Mouse (Mus musculus) neural tube, embryonic 11.5 days (tissue): ENCODE results near the gene Rhot2. TPM values are rescaled to one million over a fixed set of nuclear protein-coding genes. Genes with fewer than 3 reads are reported as not detected.
A peak's percentile ranks its signal among the peaks of the same experiment; 100 is the strongest.
"Not testable (repeated sequence)": the region's sequence is repeated elsewhere in the genome, so short reads cannot be mapped to it uniquely, and the experiment has no call there.

Experiments used
- ATAC-seq: fragments of 200-750 bp; cut with Nextera tagmentation; 2 replicates; pipeline ENCODE4 v1.8.0; 2017; ENCODE audit warnings: moderate number of reproducible peaks, mild to moderate bottlenecking, moderate TSS enrichment, moderate library complexity; ENCODE audit not compliant: insufficient read depth, low FRiP score, low TSS enrichment
- DNase-seq: peaks from one replicate; pipeline ENCODE4 v3.0.0-alpha.2; 2015; ENCODE audit warnings: low spot score
- H3K27ac ChIP-seq: fragments of 300-500 bp; sonication (generic); 2 replicates; pipeline ENCODE4 v1.5.1; 2014; ENCODE audit warnings: low read depth, mild to moderate bottlenecking, low read length
- H3K27me3 ChIP-seq: fragments of 300-500 bp; sonication (generic); 2 replicates; pipeline ENCODE4 v1.6.1; 2014; ENCODE audit warnings: mild to moderate bottlenecking, low read length, mixed read lengths; ENCODE audit not compliant: control insufficient read depth, insufficient read depth
- H3K36me3 ChIP-seq: fragments of 300-500 bp; sonication (generic); 2 replicates; pipeline ENCODE4 v1.6.1; 2014; ENCODE audit warnings: mild to moderate bottlenecking, low read length, moderate library complexity, mixed read lengths; ENCODE audit not compliant: control insufficient read depth, insufficient read depth
- H3K4me1 ChIP-seq: fragments of 300-500 bp; sonication (generic); 2 replicates; pipeline ENCODE4 v1.6.1; 2014; ENCODE audit warnings: low read length, mixed read lengths; ENCODE audit not compliant: control insufficient read depth, insufficient read depth
- H3K4me2 ChIP-seq: fragments of 300-500 bp; sonication (generic); 2 replicates; pipeline ENCODE4 v1.6.1; 2014; ENCODE audit warnings: low read depth, mild to moderate bottlenecking, moderate library complexity
- H3K4me3 ChIP-seq: fragments of 300-500 bp; sonication (generic); 2 replicates; pipeline ENCODE4 v1.5.1; 2014; ENCODE audit warnings: low read depth, low read length
- H3K9ac ChIP-seq: fragments of 300-500 bp; sonication (generic); 2 replicates; pipeline ENCODE4 v1.6.1; 2014; ENCODE audit warnings: mild to moderate bottlenecking, low read length
- H3K9me3 ChIP-seq: fragments of 300-500 bp; sonication (generic); 2 replicates; pipeline ENCODE4 v1.6.1; 2016; ENCODE audit warnings: low read length; ENCODE audit not compliant: control insufficient read depth
- WGBS: fragments of 180-500 bp; shearing (Covaris S2); extraction: QIAGEN DNeasy Blood & Tissue Kit; methylation state at CpG from one replicate; pipeline ENCODE4 v1.1.7; 2014; 5-methylcytosine and 5-hydroxymethylcytosine counted together
- polyA plus RNA-seq: library from polyadenylated mRNA; unstranded; fragments of >200 nt; fragmentation: Nextera tagmentation; extraction: Ambion mirVana; gene quantifications from 2 replicates; pipeline ENCODE4 v1.2.1, GENCODE M21; 2014

Rhot2 gene
- polyA plus RNA-seq, 1 experiment from 2014 or later: 8.6 TPM

- not testable (repeated sequence) for H3K36me3 ChIP-seq, H3K9ac ChIP-seq, H3K4me2 ChIP-seq, H3K27me3 ChIP-seq, DNase-seq, H3K9me3 ChIP-seq, H3K27ac ChIP-seq, ATAC-seq, H3K4me3 ChIP-seq
- H3K4me1 ChIP-seq: peaks cover 21% of the 10 kb centered on the region
- WGBS: 31% methylated on average over 2 of the region's 2 CpGs
Observed at GRCm38 (mm10) chr17:25807452-25807851, 37.2 kb downstream of the Rhot2 start.

DNA sequence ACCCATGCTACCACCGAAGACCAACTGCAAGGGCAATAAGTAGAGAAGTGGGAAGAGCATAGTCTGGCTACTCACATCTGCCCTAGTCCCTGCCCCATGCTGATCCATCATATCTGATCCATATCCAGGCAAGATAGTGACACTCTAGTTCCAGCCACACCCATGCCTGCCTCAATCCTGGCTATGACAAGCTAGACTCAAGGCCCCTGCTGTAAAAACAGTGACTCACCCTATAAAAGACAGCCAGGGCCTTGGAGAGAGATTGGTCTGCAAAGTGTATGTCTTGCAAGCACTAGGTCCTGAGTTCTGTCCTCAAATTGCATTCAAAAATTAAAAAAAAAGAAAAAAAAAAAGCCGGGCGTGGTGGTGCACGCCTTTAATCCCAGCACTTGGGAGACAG lies 38.1 kb downstream of the Rhot2 start:
- Histone ChIP-seq H3K4me1 (peaks cover 22% of the 10 kb centered on the region), H3K9me3 (no peaks in the 10 kb centered on the region), H3K4me2 (no peak overlapping the region), H3K27ac (no peak overlapping the region), H3K4me3 (no peak overlapping the region), H3K27me3 (no peaks in the 10 kb centered on the region), H3K36me3 (no peaks in the 10 kb centered on the region), H3K9ac (no peak overlapping the region)
- ATAC-seq: no peak
- WGBS: 73% methylated on average over 4 of the region's 4 CpGs
- DNase-seq: no peak

DNA sequence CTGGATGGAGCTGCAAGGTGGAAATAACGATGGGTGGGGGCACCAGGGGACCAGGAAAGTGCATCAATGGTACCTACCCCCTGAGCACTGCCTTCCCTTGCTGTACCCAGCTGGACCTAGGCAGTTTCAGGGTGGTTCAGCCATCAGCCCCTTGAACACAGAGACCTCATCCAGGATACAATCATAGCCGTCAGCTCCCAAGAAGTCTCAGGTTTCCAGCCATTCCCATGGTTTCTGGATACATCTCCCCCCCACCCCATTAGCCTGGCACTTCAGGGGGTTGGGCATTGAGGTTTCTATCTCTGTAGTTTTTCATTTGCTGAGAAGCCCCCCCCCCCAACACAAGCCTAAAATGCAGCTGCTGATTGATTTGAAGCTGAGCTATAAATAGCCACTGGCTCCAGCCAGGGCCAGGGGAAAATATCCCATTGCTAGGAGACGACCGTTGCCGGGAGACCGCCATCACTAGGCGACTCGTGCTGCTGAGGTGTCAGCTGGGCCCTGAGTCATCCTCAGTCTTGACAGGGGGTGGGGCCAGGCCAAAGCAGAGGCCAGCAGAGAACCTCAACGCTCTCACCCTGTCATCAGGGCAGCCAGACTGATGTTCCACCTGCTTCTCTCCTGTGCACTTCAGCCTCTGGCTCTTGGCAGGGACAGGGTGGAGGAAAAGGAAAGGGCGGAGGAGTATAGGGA lies 41.7 kb downstream of the Rhot2 start:
- peak overlapping the region; percentile 3; the same call in 1 of the 2 replicates for H3K9ac ChIP-seq
- H3K4me3 ChIP-seq: no peak overlapping the region

GRCm38 (mm10) chr17:25801029-25801428 lies 43.6 kb downstream of the Rhot2 start:
- H3K36me3 ChIP-seq: no peaks in the 10 kb centered on the region
- ATAC-seq (no peak), DNase-seq (peak; percentile 74)
- no peak overlapping the region for H3K4me2 ChIP-seq
- H3K4me3 ChIP-seq: no peak overlapping the region
- H3K27ac ChIP-seq: no peak overlapping the region
- H3K9ac ChIP-seq: no peak overlapping the region
- no peaks in the 10 kb centered on the region for H3K9me3 ChIP-seq
- WGBS: 8% methylated on average over 6 of the region's 6 CpGs
- H3K4me1 ChIP-seq: peaks cover 19% of the 10 kb centered on the region
- H3K27me3 ChIP-seq: no peaks in the 10 kb centered on the region

More for the DNA sequence above, 41.7 kb downstream of the Rhot2 start:
- Histone ChIP-seq H3K9me3 (no peaks in the 10 kb centered on the region), H3K27ac (peak overlapping the region; percentile 76), H3K27me3 (no peaks in the 10 kb centered on the region), H3K4me2 (peak overlapping the region; percentile 14), H3K4me1 (peaks cover 11% of the 10 kb centered on the region), H3K36me3 (no peaks in the 10 kb centered on the region)
- ATAC-seq (peak; percentile 89), DNase-seq (peak; percentile 90)
- WGBS: 12% methylated on average over 10 of the region's 10 CpGs

DNA sequence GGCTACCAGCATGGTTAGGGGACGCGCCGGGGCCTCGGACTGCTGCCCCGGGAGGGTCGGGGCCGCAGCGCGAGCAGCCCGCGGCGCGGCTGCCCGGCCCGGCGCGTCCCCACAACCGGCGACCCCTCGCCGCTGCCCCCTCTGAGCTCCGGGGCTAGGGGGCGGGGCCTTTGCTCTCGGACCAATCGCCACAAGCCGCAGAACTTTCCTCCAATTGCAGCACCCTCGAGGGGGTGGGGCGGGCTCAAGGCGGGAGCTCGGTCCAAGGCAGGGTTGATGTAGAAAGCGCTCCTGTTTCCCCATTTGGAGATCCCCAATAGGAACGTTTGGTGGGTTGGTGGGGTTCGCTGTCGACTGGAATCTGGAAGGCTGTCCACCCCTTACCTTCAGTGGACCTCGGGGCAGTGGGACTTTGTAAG lies 47.7 kb downstream of the Rhot2 start, which contains the start of gene Metrn:
Gene Metrn, minus strand, starts transcription at position 186 of the 419 bp plus-strand sequence.
- H3K4me3 ChIP-seq: peak within 1 kb of the TSS; percentile 83
- peak within 1 kb of the TSS; percentile 84 for H3K9ac ChIP-seq
- peak within 1 kb of the TSS; percentile 88 for H3K27ac ChIP-seq
- no peaks in the 10 kb centered on the region for H3K9me3 ChIP-seq
- H3K4me2 ChIP-seq: peak within 1 kb of the TSS; percentile 96
- H3K4me1 ChIP-seq: peaks cover 41% of the 10 kb centered on the region
- no peaks in the 10 kb centered on the region for H3K27me3 ChIP-seq
- DNase-seq (peak; percentile 92), ATAC-seq (peak; percentile 64)
- WGBS: under 1% methylated on average over 34 of the region's 35 CpGs
- H3K36me3 ChIP-seq: 0 out of 2 replicates have a peak, but pooled peaks cover 2% of the 10 kb centered on the region

DNA sequence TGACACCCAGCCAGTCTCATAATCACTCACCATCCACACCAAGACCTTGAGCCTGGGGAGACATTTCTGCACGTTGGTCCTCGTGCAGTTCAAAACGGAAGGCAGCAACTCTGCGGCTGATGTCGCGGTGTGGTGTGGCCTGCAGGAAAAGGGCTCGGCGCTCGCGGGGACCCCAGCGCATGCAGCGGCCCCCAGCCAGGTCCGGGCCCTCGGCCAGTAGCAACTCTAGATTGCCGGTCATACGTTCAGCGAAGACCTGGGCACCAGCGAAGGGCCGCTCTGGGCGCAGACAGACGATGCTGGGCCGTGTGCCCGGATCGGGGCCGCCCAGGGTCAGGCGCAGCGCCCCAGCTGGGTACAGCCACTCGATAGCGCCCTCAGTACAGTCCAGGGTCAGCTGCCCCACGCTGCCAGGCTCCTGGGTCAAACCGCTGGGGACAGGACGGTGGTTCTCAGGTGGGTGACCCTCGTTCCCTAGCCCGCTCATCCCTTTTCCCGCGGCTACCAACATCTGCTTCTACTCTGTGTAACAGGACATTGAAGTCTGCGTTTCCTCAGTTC lies 48.4 kb downstream of the Rhot2 start:
- under 1% methylated on average over 37 of the region's 37 CpGs for WGBS
- H3K36me3 ChIP-seq: 0 out of 2 replicates have a peak, but pooled peaks cover 2% of the 10 kb centered on the region
- peak overlapping the region; percentile 84 for H3K9ac ChIP-seq
- ATAC-seq: no peak
- peak overlapping the region; percentile 88 for H3K27ac ChIP-seq
- no peaks in the 10 kb centered on the region for H3K27me3 ChIP-seq
- no peaks in the 10 kb centered on the region for H3K9me3 ChIP-seq
- DNase-seq: no peak
- H3K4me2 ChIP-seq: peak overlapping the region; percentile 96
- peak overlapping the region; percentile 83 for H3K4me3 ChIP-seq
- H3K4me1 ChIP-seq: peaks cover 43% of the 10 kb centered on the region

- 0 out of 2 replicates have a peak, but pooled peaks cover 2% of the 10 kb centered on the region for H3K36me3 ChIP-seq
- H3K4me3 ChIP-seq: peak within 1 kb of the TSS; percentile 83
- H3K9ac ChIP-seq: peak within 1 kb of the TSS; percentile 84
- peak within 1 kb of the TSS; percentile 88 for H3K27ac ChIP-seq
- H3K4me2 ChIP-seq: peak within 1 kb of the TSS; percentile 96
- no peaks in the 10 kb centered on the region for H3K9me3 ChIP-seq
- DNase-seq (peak; percentile 79), ATAC-seq (0 out of 2 replicates have a peak, but pooled peaks have one; percentile 35)
- WGBS: 0% methylated on average over 6 of the region's 6 CpGs
- H3K27me3 ChIP-seq: no peaks in the 10 kb centered on the region
- H3K4me1 ChIP-seq: peaks cover 45% of the 10 kb centered on the region
Observed at GRCm38 (mm10) chr17:25795609-25796092, 49.0 kb downstream of the Rhot2 start, which contains the start of gene AC134908.4. Gene AC134908.4 (minus strand): TSS chr17:25795659.

DNA sequence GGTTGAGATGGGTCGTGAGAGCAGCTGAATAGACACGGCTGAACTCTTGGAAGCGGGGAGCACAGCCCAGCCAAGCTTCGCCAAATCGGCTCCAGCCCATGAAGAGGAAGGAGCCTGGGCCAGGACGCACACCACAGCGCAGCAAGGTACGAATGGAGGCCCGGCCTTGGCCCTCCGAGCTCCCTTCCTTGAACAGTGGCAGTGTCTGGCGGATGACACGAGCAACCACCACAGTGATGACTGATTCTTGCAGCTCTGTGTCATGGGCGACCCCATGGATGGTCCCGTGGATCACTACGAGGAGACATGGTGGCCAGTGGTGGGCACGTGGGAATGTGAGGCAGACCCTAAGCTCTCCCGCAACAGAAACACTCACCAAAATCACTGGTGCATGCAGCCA lies 49.7 kb downstream of the Rhot2 start:
- H3K27ac ChIP-seq: peak overlapping the region; percentile 88
- peak overlapping the region; percentile 84 for H3K9ac ChIP-seq
- H3K4me1 ChIP-seq: peaks cover 45% of the 10 kb centered on the region
- no peaks in the 10 kb centered on the region for H3K27me3 ChIP-seq
- DNase-seq: no peak
- no peak for ATAC-seq
- peak overlapping the region; percentile 96 for H3K4me2 ChIP-seq
- 0 out of 2 replicates have a peak, but pooled peaks cover 2% of the 10 kb centered on the region for H3K36me3 ChIP-seq
- H3K9me3 ChIP-seq: no peaks in the 10 kb centered on the region
- H3K4me3 ChIP-seq: peak overlapping the region; percentile 83
- WGBS: 61% methylated on average over 17 of the region's 17 CpGs
